Mouse (Mus musculus) limb, embryonic 10.5 days (tissue): ENCODE measurements around the gene Mib2. TPM values are rescaled to one million over a fixed set of nuclear protein-coding genes. Genes with fewer than 3 reads are reported as not detected.
"Not testable (repeated sequence)": the region's sequence is repeated elsewhere in the genome, so short reads cannot be mapped to it uniquely, and the experiment has no call there.

Experiments
- DNase-seq: peaks from one replicate; pipeline ENCODE4 v3.0.0-alpha.2; 2017; ENCODE audit warnings: low spot score
- H3K27ac ChIP-seq: fragments of 300-500 bp; sonication (generic); 2 replicates; pipeline ENCODE4 v1.5.1; 2016; ENCODE audit warnings: mild to moderate bottlenecking
- H3K27me3 ChIP-seq: fragments of 300-500 bp; sonication (generic); 2 replicates; pipeline ENCODE4 v1.6.1; 2016; ENCODE audit warnings: low read depth, mild to moderate bottlenecking; ENCODE audit not compliant: poor library complexity, severe bottlenecking
- H3K36me3 ChIP-seq: fragments of 300-500 bp; sonication (generic); 2 replicates; pipeline ENCODE4 v1.6.1; 2016; ENCODE audit warnings: mild to moderate bottlenecking, moderate library complexity
- H3K4me1 ChIP-seq: fragments of 300-500 bp; sonication (generic); 2 replicates; pipeline ENCODE4 v1.6.1; 2016
- H3K4me3 ChIP-seq: fragments of 300-500 bp; sonication (generic); 2 replicates; pipeline ENCODE4 v1.5.1; 2016; ENCODE audit warnings: mild to moderate bottlenecking, moderate library complexity
- H3K9me3 ChIP-seq: fragments of 300-500 bp; sonication (generic); replicated peaks from 2 replicates; pipeline ENCODE4 v1.6.1; 2016; ENCODE audit warnings: mild to moderate bottlenecking
- WGBS: fragments of 180-500 bp; shearing (Covaris S2); methylation state at CpG from one replicate; pipeline ENCODE4 v1.1.7; 2016; 5-methylcytosine and 5-hydroxymethylcytosine counted together
- polyA plus RNA-seq: library from polyadenylated mRNA; unstranded; fragments of >200 nt; fragmentation: Nextera tagmentation; extraction: Ambion mirVana; gene quantifications from 2 replicates; pipeline ENCODE4 v1.2.1, GENCODE M21; 2016

Mib2 gene
- polyA plus RNA-seq, 1 experiment from 2014 or later: 25.2 TPM

DNA sequence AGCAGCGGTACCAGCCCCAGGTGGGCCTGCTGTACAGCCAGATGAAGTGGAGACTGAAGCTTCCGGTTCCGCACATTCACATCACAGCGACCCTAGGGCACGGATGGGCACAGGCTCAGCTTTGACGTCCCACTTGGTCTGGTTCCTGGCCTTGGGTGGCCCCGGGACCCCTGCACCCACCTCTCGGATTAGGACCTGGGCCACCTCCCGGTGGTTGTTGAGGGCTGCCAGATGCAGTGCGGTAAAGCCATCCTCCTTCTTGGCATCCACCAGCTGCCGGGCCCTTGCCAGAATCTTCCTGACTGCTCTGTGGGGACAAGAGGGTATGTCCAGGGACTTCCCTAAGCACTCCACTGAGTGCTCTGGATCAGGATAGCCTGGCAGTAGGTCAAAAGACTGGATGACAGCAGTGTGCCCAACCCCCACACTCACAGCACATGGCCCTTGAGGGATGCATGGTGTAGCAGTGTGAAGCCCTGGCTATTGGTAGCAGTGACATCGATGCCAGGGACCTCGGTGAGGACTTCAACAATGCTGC, 12.7 kb downstream of the Mib2 start:
- peak; percentile 24 for DNase-seq
- peaks cover 58% of the 10 kb centered on the region for H3K27me3 ChIP-seq
- peaks cover 45% of the 10 kb centered on the region for H3K4me1 ChIP-seq
- H3K36me3 ChIP-seq: peaks cover 56% of the 10 kb centered on the region
- H3K9me3 ChIP-seq: no peaks in the 10 kb centered on the region
- H3K4me3 ChIP-seq: no peak overlapping the region
- whole genome bisulfite sequencing: 91% methylated on average over 13 of the region's 13 CpGs
- H3K27ac ChIP-seq: no peak overlapping the region

DNA sequence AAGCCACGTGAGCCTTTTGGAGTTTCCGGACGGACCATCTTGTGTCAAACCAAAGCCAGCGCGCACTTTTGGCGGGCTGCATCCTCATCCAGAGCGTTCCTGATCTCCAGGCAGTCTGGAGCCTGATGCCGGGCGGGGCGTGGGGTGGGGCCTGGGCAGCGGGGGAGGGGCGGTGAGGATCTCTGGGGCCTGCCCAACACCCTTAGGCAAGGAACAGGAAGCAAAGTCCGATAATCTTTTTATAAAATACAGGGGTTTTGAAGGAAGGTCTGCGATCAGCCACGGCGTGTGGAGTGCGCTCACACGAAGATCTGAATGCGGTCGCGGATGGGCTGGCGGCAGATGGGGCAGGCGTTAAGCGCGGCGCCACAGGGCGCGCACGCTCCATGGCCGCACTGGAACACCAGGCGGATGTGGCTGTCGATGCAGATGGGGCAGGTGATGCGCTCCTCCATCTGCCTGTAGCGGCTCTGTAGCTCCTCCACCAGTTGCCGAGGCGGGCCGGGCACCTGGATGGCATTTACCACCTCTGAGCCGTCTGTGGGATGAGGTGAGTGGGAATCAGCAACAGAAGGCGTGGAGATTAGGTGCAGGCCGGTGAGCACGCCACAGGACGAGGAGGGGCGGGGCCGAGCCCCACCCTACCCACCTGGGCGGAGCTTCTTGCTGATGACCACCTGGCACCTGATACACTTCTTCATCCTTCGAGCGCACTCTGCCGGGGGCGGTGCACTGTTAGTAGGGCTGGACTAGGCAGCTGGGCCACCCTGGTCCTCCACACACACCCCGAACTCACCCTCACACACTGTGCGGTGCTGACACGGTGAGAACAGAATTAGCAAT, 14.3 kb downstream of the Mib2 start:
- peaks cover 68% of the 10 kb centered on the region for H3K27me3 ChIP-seq

DNA sequence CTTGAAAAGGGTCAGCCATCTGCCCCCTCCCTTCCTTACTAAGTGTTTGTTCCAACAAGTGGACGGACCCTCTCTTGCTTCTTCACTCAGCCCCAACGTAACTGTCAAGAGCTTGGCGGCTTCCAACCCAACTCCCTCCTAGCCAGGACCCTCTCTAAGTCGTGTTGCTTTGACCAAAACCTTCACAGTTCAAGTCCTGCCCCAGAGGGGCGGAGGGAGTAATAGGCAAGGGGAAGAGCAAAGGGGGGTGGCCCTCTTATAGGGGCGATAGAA, 14.9 kb downstream of the Mib2 start:
- WGBS: 2% methylated on average over 6 of the region's 6 CpGs
- no peak for DNase-seq
- Histone ChIP-seq H3K4me3 (peak overlapping the region; percentile 65), H3K9me3 (no peaks in the 10 kb centered on the region), H3K36me3 (peaks cover 66% of the 10 kb centered on the region), H3K27me3 (peaks cover 68% of the 10 kb centered on the region), H3K4me1 (peaks cover 47% of the 10 kb centered on the region), H3K27ac (peak overlapping the region; percentile 83)

More for the DNA sequence above, 14.3 kb downstream of the Mib2 start:
- Histone ChIP-seq H3K4me3 (peak overlapping the region; percentile 65), H3K9me3 (no peaks in the 10 kb centered on the region), H3K4me1 (peaks cover 47% of the 10 kb centered on the region), H3K27ac (peak overlapping the region; percentile 83), H3K36me3 (peaks cover 65% of the 10 kb centered on the region)
- under 1% methylated on average over 52 of the region's 52 CpGs for WGBS
- DNase-seq: peak; percentile 78

DNA sequence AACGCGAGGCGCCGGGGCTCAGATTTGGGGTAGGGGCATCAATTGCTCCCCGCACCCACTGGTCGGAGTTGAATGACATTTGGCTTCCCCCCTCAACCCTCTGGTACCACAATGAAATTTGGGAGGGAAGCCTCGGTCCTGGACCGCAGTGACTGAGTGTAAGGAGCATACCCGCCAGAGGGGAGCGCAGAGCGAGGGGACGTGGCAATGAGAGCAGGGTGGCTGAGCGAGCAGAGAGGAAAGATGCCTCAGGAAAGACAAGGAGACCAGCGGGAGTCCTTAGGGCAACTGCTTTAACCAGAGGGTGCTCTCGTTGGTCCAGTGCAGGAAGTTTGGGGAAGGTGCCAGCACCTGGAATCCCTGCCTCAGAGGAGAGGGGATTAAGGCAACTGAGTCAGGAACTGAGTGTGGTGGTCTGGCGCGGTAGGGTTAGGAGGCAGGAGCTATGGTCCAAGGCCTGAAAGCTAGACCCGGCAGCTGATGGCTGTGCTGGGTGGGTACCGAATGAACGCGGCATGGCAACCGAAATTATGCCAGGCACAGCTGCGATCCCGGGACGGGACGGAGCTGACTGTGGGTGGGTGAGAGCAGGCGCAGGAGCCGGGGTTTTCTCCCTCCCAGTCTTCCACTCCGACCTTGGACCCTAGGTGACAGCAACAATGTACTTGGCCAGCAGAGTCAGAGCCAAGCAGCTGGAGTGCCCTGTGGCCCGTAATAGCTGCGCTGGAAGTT, 15.4 kb downstream of the Mib2 start:
- peaks cover 68% of the 10 kb centered on the region for H3K27me3 ChIP-seq
- peaks cover 47% of the 10 kb centered on the region for H3K4me1 ChIP-seq
- H3K9me3 ChIP-seq: no peaks in the 10 kb centered on the region
- H3K27ac ChIP-seq: peak overlapping the region; percentile 83
- 3% methylated on average over 31 of the region's 31 CpGs for WGBS
- no peak for DNase-seq
- peaks cover 66% of the 10 kb centered on the region for H3K36me3 ChIP-seq
- H3K4me3 ChIP-seq: peak overlapping the region; percentile 65

DNA sequence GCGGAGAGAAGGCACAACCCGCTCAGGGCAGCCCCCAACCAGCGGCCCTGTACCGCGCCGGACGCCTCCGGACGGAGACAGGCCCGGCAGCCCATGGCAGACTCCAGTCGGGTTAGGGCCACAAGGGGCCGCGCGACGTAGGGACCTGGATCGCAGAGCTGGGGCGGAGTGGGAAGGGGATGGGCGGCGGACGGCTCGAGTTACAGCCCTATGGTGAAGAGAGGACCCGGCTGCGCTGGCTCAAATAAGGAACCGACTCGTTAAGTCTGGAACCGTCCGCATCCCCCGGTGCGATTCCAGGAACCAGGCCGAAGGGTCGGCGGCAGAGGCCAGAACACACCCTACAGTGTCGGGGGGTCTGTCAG, 15.9 kb downstream of the Mib2 start, which contains the start of gene Mmp23:
Gene Mmp23, minus strand, starts transcription at position 299 of the 365 bp plus-strand sequence.
- Histone ChIP-seq H3K36me3 (peaks cover 71% of the 10 kb centered on the region), H3K9me3 (no peaks in the 10 kb centered on the region), H3K27ac (peak within 1 kb of the TSS; percentile 83), H3K4me3 (peak within 1 kb of the TSS; percentile 65), H3K27me3 (peaks cover 68% of the 10 kb centered on the region), H3K4me1 (peaks cover 47% of the 10 kb centered on the region)
- under 1% methylated on average over 33 of the region's 33 CpGs for WGBS
- peak; percentile 85 for DNase-seq

DNA sequence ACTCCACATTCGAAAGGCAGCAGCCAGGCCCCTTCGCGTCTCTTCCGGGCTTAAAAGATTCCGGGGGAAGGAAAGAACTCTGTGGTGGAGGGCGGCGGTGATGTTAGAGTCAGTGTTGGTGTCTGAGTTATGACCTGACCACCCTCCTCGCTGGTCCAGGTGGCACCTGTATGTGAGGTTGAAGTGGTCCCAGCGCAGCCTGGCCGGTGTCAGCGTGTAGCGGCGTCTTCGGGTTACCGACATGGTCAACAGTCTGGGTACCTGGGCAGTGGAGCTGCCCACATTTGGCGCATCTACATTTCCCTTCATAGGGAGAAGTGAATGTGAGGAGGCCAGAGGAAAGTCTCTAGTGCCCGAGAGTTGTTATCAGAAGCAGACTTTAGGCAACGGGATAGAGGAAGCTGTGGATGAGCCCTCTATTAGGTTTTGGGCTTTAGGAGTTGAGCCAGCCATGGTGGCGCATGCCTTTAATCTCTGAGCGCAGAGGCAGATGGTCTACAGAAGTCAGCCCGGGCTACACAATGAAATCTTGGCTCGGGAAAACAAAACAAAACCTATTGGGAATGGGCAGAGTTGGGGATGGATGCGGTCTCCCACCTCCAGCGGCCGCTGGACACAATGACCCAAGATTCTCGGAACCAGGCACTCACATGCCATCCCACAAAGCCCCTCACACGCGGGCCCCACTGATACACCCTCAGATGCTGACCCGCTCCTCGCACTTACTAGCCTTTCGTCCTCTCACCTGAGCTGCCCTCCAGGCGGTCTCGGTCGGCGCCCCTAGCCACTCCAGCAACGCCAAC, 16.5 kb downstream of the Mib2 start:
- H3K9me3 ChIP-seq: no peaks in the 10 kb centered on the region
- H3K27me3 ChIP-seq: peaks cover 68% of the 10 kb centered on the region
- peaks cover 47% of the 10 kb centered on the region for H3K4me1 ChIP-seq
- peaks cover 71% of the 10 kb centered on the region for H3K36me3 ChIP-seq
- H3K27ac ChIP-seq: peak overlapping the region; percentile 83
- 17% methylated on average over 36 of the region's 36 CpGs for WGBS
- DNase-seq: peak; percentile 35
- H3K4me3 ChIP-seq: peak overlapping the region; percentile 65

DNA sequence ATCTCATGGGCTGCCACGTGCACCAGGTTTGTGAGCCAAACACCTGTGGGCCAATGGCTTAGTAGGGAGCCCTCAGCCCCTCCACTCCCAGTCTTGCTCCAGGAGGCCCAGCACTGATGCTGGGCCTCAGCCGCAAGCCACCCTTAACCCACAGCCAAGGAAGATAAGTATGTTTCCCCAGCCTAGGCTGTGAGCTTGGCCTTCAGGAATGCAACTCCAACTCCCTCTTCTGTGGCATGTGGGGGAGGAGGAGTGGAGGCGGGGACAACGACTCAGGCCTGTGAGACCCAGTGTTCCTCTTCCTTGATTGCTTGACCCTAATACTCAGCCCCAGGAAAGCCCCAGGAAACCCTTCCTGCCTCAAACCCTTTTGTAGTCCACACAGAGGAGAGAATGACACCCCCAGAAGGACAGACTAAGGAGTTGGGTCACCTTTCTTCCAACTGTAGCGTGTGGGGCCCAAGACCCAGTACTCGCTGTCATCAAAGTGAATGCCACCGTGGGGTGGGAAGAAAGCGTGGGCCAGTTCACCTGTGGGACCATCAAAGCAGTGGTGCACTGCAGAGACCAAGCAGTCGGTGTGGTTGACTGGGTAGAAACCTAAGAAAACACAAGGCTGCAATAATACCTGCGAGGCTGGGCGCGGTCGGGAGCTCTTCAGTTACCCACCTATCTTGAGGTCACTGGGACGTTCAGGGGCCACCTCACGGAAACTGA, 17.3 kb downstream of the Mib2 start:
- WGBS: 68% methylated on average over 15 of the region's 15 CpGs
- Histone ChIP-seq H3K9me3 (no peaks in the 10 kb centered on the region), H3K4me1 (peaks cover 44% of the 10 kb centered on the region), H3K27ac (no peak overlapping the region), H3K27me3 (peaks cover 64% of the 10 kb centered on the region), H3K4me3 (peak overlapping the region; percentile 65; the same call in 1 of the 2 replicates), H3K36me3 (peaks cover 71% of the 10 kb centered on the region)
- DNase-seq: no peak

DNA sequence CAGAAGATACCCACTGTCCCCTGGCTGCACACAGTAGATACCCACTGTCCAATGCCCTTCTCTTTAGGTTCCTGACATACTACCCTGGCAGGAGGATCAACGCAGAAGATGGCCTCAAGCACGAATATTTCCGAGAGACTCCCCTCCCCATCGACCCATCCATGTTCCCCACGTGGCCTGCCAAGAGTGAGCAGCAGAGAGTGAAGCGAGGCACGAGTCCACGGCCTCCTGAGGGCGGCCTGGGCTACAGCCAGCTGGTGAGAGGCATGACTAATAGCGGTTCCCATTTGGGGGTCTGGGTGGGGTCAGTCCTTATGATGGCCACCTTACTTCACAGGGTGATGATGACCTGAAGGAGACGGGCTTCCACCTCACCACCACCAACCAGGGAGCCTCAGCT, 19.6 kb downstream of the Mib2 start:
- H3K36me3 ChIP-seq: peaks cover 80% of the 10 kb centered on the region
- no peaks in the 10 kb centered on the region for H3K9me3 ChIP-seq
- peaks cover 33% of the 10 kb centered on the region for H3K4me1 ChIP-seq
- H3K27me3 ChIP-seq: peaks cover 40% of the 10 kb centered on the region
- no peak overlapping the region for H3K4me3 ChIP-seq
- no peak for DNase-seq
- H3K27ac ChIP-seq: no peak overlapping the region
- whole genome bisulfite sequencing: 92% methylated on average over 11 of the region's 11 CpGs

DNA sequence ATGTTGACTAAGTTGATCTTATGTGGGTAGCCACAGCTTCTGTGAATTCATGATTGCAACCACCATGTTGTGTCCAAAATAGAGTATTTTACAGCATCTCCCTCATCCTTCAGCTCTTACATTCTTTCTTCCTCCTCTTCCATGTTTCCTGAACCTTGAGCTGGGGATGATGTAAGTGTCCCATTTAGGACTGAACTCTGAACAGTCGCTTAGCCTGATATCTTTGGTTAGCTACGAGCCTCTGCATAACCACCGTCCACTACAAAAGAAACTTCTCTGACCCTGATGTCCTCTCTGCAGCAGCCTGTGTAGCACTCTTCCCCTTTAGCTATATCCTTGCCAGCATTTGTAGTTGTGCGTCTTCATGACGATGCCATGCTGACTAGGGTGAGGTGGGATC, 23.3 kb downstream of the Mib2 start:
- peaks cover 4% of the 10 kb centered on the region for H3K27me3 ChIP-seq
- no peak for DNase-seq
- no peak overlapping the region for H3K4me3 ChIP-seq
- no peaks in the 10 kb centered on the region for H3K9me3 ChIP-seq
- H3K27ac ChIP-seq: no peak overlapping the region
- H3K4me1 ChIP-seq: no peaks in the 10 kb centered on the region
- 96% methylated on average over 5 of the region's 5 CpGs for WGBS
- peaks cover 98% of the 10 kb centered on the region for H3K36me3 ChIP-seq

DNA sequence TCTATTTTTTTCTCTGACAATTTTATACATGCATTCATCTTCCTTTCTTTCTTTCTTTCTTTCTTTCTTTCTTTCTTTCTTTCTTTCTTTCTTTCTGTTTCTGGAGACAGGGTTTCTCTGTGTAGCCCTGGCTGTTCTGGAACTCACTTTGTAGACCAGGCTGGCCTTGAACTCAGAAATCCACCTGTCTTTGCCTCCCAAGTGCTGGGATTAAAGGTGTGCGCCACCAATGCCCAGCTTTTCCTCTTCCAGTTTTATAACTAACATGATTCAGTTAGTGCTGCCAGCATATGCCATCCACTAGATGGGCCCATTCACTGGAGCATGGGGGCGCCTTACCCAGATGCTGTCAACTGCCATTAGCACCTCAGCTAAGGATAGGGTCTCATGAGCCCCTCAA, 23.7 kb downstream of the Mib2 start, which contains the start of gene Gm10563:
Gene Gm10563, minus strand, starts transcription at position 101 of the 400 bp plus-strand sequence.
- not testable (repeated sequence) for H3K27ac ChIP-seq, H3K4me3 ChIP-seq, H3K4me1 ChIP-seq, H3K9me3 ChIP-seq, DNase-seq, H3K27me3 ChIP-seq
- peaks cover 98% of the 10 kb centered on the region for H3K36me3 ChIP-seq
- 90% methylated on average over 2 of the region's 2 CpGs for WGBS

DNA sequence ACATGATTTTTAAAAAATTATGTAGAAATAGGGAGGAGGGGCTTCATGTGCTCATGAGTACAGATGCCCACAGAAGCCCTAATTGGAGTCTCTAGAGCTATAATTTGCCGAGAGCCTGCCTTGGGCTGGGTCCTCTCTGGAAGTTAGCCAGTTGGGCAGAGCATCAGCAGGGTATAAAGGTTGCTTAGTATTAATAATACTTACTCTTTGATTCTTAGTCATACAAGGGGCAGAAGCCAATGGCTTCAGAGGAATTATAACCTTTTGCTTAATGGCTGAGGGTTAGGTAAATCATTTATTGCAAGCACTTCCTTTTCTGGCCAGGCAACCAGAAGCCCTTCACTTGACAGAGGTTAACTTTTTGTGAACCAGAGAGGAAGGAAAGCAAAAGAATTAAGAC, 25.5 kb downstream of the Mib2 start:
- no peak overlapping the region for H3K27ac ChIP-seq
- H3K27me3 ChIP-seq: no peaks in the 10 kb centered on the region
- no peak for DNase-seq
- WGBS: 98% methylated on average over 1 of the region's 1 CpGs
- no peaks in the 10 kb centered on the region for H3K9me3 ChIP-seq
- no peak overlapping the region for H3K4me3 ChIP-seq
- peaks cover 96% of the 10 kb centered on the region for H3K36me3 ChIP-seq
- H3K4me1 ChIP-seq: no peaks in the 10 kb centered on the region
